Mouse (Mus musculus): ENCODE measurements at regions not wholly inside any gene's neighbourhood (a gene's known extent, or its start where the extent isn't known, plus 50 kb on each side); places are given as distances from the start of the nearest gene placed in this dataset.

DNA sequence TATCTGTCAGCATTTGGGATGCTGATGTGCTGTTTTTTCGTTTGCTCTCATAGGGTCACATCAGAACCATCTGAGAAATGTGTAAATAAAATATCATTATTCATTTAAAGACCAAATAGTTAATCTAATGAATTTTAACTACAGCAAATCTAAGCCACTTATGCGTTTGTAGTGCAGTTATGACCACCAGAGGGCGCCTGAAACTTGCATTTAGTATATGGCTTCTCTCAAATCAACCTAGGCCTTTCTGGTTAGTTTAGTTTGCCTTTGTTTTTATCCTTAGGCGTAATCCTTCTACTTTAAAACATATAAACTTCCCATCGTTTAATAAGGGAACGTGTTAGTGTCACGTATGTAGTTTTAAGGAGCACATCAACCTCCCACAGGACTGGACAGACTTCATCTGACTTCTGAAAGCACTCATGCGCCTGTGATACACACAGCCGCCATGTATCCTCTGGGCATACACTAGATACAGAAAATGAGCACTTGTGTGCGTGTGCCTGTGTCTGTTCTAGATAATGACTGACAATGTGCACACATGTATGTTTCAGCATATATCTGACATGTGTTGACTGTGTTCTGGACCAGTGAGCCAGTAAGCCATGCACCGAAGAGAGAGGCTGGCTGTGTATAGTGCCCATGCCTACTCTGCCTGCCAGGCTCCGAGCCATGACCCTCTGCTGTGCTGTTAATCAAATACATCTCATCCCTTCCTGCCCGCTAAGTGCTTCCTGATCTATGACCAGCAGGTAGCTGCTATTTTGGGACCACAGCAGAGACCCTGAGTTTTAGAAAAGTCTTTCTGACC lies 169.4 kb downstream of the Thbs2 start:
- Histone ChIP-seq H3K27me3 (ENCODE audit: insufficient read depth, low read length) (peaks cover 7% of the 10 kb centered on the region), H3K4me1 (ENCODE audit: insufficient read depth, low read depth, low read length) (no peaks in the 10 kb centered on the region), H3K36me3 (replicated peaks) (no peaks in the 10 kb centered on the region), H3K4me3 (ENCODE audit: low read depth, low read length) (no peak overlapping the region), H3K9me3 (replicated peaks) (no peaks in the 10 kb centered on the region)
- TF ChIP-seq TAL1 (conservative IDR thresholded peaks at IDR 0.05; ENCODE audit: low read depth, low read length) (no peak), GATA2 (IDR thresholded peaks at IDR 0.05; ENCODE audit: borderline replicate concordance, low read depth, low read length) (no peak), CTCF (IDR thresholded peaks at IDR 0.05; ENCODE audit: low read depth, low read length) (0 out of 2 replicates have a peak, but pooled peaks have one; percentile 21), POLR2AphosphoS5 (IDR thresholded peaks at IDR 0.05; ENCODE audit: insufficient replicate concordance, low read depth, low read length) (no peak), GATA1 (IDR thresholded peaks at IDR 0.05; ENCODE audit: borderline replicate concordance, low read length) (no peak)
- DNase-seq (ENCODE audit: low spot score) (peak; percentile 8), ATAC-seq (ENCODE audit: extremely low read depth, insufficient number of reproducible peaks, low FRiP score, poor library complexity, severe bottlenecking) (no peak)

DNA sequence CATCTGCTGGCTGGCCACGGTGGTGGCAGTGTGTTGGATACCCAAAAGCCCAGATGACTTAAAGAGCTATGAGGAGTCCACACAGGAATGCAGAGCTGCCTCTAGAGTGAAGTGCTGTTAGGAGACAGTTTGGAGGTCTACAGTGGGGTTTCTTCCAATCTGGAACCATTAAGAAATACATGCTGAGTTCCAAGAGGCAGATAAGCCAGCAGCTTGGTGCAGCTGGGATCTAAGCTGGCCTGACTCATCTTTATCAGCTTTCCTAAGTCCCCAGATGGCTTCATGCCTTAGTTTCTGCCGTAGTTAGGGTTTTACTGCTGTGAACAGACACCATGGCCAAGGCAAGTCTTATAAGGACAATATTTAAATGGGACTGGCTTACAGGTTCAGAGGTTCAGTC lies 172.0 kb downstream of the Thbs2 start:
- no peak for TF ChIP-seq TAL1 (conservative IDR thresholded peaks at IDR 0.05; ENCODE audit: low read depth, low read length)
- TF ChIP-seq GATA1 (IDR thresholded peaks at IDR 0.05; ENCODE audit: borderline replicate concordance, low read length) = no peak
- Histone ChIP-seq H3K36me3 (replicated peaks) (no peaks in the 10 kb centered on the region), H3K27me3 (ENCODE audit: insufficient read depth, low read length) (peaks cover 7% of the 10 kb centered on the region), H3K4me1 (ENCODE audit: insufficient read depth, low read depth, low read length) (no peaks in the 10 kb centered on the region), H3K4me3 (ENCODE audit: low read depth, low read length) (no peak overlapping the region), H3K9me3 (replicated peaks) (no peaks in the 10 kb centered on the region)
- DNase-seq (ENCODE audit: low spot score) (no peak), ATAC-seq (ENCODE audit: extremely low read depth, insufficient number of reproducible peaks, low FRiP score, poor library complexity, severe bottlenecking) (no peak)

DNA sequence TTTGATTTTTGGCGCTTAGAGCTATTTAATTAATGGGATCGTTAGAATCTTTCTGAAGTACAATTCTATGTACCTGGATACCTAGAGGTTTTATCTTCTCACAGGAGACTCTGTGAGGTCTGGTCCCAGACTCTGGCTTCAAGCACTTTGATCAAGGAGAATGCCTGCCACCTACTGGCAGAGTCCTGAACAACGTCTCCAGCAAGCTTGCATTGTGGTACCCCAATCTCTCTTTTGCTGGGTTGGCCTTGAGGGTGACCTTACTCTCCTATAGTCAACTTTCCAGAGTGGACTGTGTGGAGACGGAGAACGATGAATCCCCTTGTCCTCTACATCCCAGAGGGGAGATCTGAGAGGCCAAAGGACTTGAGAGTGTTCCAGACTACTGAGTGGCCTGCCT lies 173.5 kb downstream of the Thbs2 start:
- no peak overlapping the region for H3K4me3 ChIP-seq (ENCODE audit: low read depth, low read length)
- peaks cover 7% of the 10 kb centered on the region for H3K27me3 ChIP-seq (ENCODE audit: insufficient read depth, low read length)
- no peaks in the 10 kb centered on the region for H3K4me1 ChIP-seq (ENCODE audit: insufficient read depth, low read depth, low read length)
- no peaks in the 10 kb centered on the region for H3K9me3 ChIP-seq (replicated peaks)
- TF ChIP-seq POLR2AphosphoS5 (IDR thresholded peaks at IDR 0.05; ENCODE audit: insufficient replicate concordance, low read depth, low read length) (no peak), TAL1 (conservative IDR thresholded peaks at IDR 0.05; ENCODE audit: low read depth, low read length) (no peak), GATA2 (IDR thresholded peaks at IDR 0.05; ENCODE audit: borderline replicate concordance, low read depth, low read length) (no peak), CTCF (IDR thresholded peaks at IDR 0.05; ENCODE audit: low read depth, low read length) (peak; percentile 73)
- H3K36me3 ChIP-seq (replicated peaks) = no peaks in the 10 kb centered on the region
- peak; percentile 14 for DNase-seq (ENCODE audit: low spot score)
- no peak for ATAC-seq (ENCODE audit: extremely low read depth, insufficient number of reproducible peaks, low FRiP score, poor library complexity, severe bottlenecking)

DNA sequence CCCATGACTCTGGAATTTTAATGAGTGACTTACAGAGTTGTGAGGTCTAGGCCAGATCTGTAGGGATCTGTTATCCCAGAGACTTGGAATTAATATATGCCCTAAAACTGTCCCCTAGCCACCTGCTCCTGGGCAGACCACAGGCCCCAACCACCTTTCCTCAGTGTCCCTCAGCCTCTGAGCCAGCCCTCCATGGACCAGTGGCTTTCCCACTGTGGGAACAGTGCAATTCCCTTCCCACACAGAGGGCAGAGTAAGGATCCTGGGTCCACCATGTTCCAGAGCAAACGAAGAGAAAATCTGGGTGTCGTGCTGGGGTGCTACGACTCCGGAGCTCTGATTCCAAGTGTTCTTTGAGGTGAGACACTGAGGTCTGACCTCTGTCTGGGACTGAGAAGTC lies 174.7 kb downstream of the Thbs2 start:
- H3K4me1 ChIP-seq (ENCODE audit: insufficient read depth, low read depth, low read length) = no peaks in the 10 kb centered on the region
- peaks cover 4% of the 10 kb centered on the region; the same call in 1 of the 2 replicates for H3K27me3 ChIP-seq (ENCODE audit: insufficient read depth, low read length)
- no peak for ATAC-seq (ENCODE audit: extremely low read depth, insufficient number of reproducible peaks, low FRiP score, poor library complexity, severe bottlenecking)
- H3K9me3 ChIP-seq (replicated peaks) = no peaks in the 10 kb centered on the region
- no peak for TF ChIP-seq POLR2AphosphoS5 (IDR thresholded peaks at IDR 0.05; ENCODE audit: insufficient replicate concordance, low read depth, low read length)
- TF ChIP-seq CTCF (IDR thresholded peaks at IDR 0.05; ENCODE audit: low read depth, low read length) = no peak
- no peak for TF ChIP-seq GATA2 (IDR thresholded peaks at IDR 0.05; ENCODE audit: borderline replicate concordance, low read depth, low read length)
- no peak for TF ChIP-seq TAL1 (conservative IDR thresholded peaks at IDR 0.05; ENCODE audit: low read depth, low read length)
- no peak for TF ChIP-seq GATA1 (IDR thresholded peaks at IDR 0.05; ENCODE audit: borderline replicate concordance, low read length)
- DNase-seq (ENCODE audit: low spot score) = no peak
- no peak overlapping the region for H3K4me3 ChIP-seq (ENCODE audit: low read depth, low read length)
- H3K36me3 ChIP-seq (replicated peaks) = no peaks in the 10 kb centered on the region

DNA sequence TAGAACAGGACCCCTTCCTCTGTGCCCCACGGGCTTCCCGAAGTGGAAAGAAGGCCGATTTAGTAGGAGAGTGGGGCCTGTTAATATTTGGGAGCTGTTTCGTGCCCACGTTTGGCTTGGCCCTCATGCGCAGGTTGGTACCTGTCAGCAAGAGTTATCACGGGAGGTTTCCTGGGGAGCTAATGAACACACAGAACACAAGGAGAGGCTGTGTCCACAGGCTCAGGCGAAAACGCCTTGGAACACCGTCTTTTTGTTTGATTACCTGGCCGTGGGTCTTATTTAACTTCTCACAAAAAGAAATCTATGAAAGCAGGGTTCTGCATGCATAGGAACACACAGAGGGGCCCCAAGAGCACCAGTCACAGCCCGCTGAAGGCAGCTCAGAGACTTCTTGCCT lies 175.8 kb downstream of the Thbs2 start:
- Histone ChIP-seq H3K4me1 (ENCODE audit: insufficient read depth, low read depth, low read length) (no peaks in the 10 kb centered on the region), H3K27me3 (ENCODE audit: insufficient read depth, low read length) (peaks cover 3% of the 10 kb centered on the region; the same call in 1 of the 2 replicates)
- TF ChIP-seq GATA1 (IDR thresholded peaks at IDR 0.05; ENCODE audit: borderline replicate concordance, low read length) = no peak
- TF ChIP-seq GATA2 (IDR thresholded peaks at IDR 0.05; ENCODE audit: borderline replicate concordance, low read depth, low read length) = no peak
- TF ChIP-seq CTCF (IDR thresholded peaks at IDR 0.05; ENCODE audit: low read depth, low read length) = no peak
- no peak for TF ChIP-seq TAL1 (conservative IDR thresholded peaks at IDR 0.05; ENCODE audit: low read depth, low read length)
- no peak for TF ChIP-seq POLR2AphosphoS5 (IDR thresholded peaks at IDR 0.05; ENCODE audit: insufficient replicate concordance, low read depth, low read length)

DNA sequence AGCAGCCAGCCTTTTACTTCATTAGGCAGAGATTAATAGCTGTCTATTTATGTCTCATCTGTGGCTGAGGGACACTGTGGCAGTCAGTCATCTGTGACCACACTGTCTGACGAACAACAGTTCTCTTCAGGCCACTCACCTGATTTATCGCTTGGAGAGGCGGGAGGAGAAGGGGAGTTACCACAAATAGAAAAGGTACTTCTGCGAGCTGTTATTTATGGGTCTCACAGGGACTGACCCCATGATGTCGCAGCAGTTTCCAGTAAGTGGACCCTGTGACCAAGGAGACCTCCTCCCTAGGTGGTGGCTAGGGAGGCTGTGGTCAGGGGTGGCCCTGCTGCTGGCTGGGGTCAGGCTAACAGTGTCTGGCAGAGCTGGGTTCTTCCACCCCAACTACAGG lies 176.7 kb downstream of the Thbs2 start:
- ATAC-seq (ENCODE audit: extremely low read depth, insufficient number of reproducible peaks, low FRiP score, poor library complexity, severe bottlenecking) (no peak; the same call in 1 of the 2 replicates), DNase-seq (ENCODE audit: low spot score) (no peak)
- TF ChIP-seq GATA2 (IDR thresholded peaks at IDR 0.05; ENCODE audit: borderline replicate concordance, low read depth, low read length) (no peak), GATA1 (IDR thresholded peaks at IDR 0.05; ENCODE audit: borderline replicate concordance, low read length) (no peak), TAL1 (conservative IDR thresholded peaks at IDR 0.05; ENCODE audit: low read depth, low read length) (no peak), CTCF (IDR thresholded peaks at IDR 0.05; ENCODE audit: low read depth, low read length) (no peak), POLR2AphosphoS5 (IDR thresholded peaks at IDR 0.05; ENCODE audit: insufficient replicate concordance, low read depth, low read length) (no peak)
- Histone ChIP-seq H3K4me3 (ENCODE audit: low read depth, low read length) (no peak overlapping the region), H3K27me3 (ENCODE audit: insufficient read depth, low read length) (no peaks in the 10 kb centered on the region), H3K9me3 (replicated peaks) (no peaks in the 10 kb centered on the region), H3K4me1 (ENCODE audit: insufficient read depth, low read depth, low read length) (no peaks in the 10 kb centered on the region), H3K36me3 (replicated peaks) (no peaks in the 10 kb centered on the region)

More for the DNA sequence above, 175.8 kb downstream of the Thbs2 start:
- no peak overlapping the region for H3K4me3 ChIP-seq (ENCODE audit: low read depth, low read length)
- H3K9me3 ChIP-seq (replicated peaks) = no peaks in the 10 kb centered on the region
- no peak for ATAC-seq (ENCODE audit: extremely low read depth, insufficient number of reproducible peaks, low FRiP score, poor library complexity, severe bottlenecking)
- no peak for DNase-seq (ENCODE audit: low spot score)
- H3K36me3 ChIP-seq (replicated peaks) = no peaks in the 10 kb centered on the region
